Mouse (Mus musculus): ENCODE measurements around the gene Ldhc.

DNA sequence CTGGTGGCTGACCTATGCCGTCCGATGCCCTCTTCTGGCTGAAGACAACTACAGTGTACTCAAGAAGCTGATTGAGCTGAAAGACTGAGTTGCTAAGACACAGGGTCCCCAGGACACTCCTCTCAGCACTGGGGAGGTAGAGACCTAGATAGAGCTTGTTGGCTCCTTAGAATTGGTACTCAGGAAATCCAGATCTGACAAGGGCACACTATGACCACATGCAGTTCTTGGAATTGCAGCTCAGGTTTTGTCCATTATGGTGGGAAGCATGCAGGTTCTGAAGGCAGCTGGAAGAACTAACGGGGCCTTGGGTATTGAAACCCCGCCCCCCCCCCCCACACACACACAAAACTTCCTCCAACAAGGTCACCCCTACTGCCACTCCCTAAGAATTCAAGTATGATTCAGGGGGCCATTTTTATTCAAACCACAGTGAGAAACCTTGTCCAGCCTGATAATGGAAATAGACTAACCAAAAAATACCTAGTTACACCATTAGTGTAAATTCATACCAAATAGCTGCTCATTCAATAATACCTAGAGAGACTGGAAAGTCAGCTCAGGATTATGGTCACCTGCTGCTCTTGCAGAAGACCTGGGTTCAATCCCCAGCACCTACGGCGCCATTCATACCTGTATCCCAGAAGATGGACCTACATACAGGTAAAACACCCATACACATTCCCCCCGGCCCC, 5.0 kb upstream of the Ldhc start:
- TF ChIP-seq GATA1 (IDR thresholded peaks at IDR 0.05; ENCODE audit: low read length): no peak
- TF ChIP-seq TAL1 (IDR thresholded peaks at IDR 0.05; ENCODE audit: low read length): no peak

Measured in erythroblast, embryonic 14.5 days (primary cell).